Mouse (Mus musculus): Measurements from ENCODE around the gene Shox2.

The Shox2 gene

DNA sequence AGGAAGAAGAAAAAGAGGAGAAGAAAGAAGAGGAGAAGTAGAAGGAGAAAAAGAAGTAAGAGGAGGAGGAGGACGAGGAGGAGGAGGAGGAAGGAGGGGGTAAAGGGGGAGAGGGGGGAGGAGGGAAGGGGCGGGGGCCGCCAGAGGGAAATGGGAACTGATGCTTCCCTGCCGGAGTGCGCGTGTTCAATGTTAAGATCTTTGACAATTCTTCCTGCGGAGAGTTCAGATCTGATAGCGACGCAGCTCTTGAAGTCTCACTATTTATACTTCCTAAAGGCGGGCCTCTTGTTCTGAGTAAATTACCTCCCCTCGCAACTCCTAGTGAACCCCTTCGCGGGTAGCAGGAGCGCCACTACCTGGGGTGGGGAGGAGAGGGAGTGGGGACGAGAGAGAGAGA, at the start of gene Shox2:
TSS of gene Shox2 (minus strand) at position 66 of the 400 bp plus-strand sequence.
- no peak for DNase-seq (ENCODE audit: low spot score in 2 of 2)

DNA sequence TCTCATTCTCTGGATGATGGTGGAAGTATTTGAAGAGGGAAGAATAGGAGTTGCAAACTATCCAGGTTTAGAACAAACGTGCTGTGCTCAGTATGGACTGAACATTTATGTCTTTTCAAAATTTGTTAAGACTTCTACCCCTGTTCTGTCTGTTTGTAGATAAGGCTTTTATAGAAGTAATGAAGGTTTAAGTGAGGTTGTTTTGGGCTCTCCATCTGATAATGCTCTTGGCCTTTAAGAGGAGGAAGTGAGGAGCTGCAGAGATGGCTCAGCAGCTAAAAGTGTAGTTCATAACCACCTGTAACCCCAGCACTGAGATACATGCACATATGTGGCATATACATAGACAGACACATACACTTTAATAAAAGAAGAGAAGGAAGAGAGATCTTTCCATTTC, 15.2 kb upstream of the Shox2 start:
- no peak for DNase-seq (ENCODE audit: low spot score in 2 of 2)

DNA sequence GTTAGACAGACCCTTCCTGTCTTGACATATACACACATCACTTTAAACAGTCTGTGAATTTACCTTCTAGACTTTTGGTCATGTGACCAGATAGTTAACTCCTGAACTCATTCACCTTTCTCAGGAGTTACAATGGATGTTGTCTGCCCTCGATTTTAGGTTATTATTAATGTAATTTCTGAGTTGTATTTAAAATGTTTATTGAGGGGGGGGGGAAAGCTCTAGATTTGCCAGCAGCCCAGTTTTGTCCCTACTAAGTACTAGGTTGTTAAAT, 4.7 kb upstream of the Shox2 start:
- no peak for DNase-seq (ENCODE audit: low spot score in 2 of 2)

DNA sequence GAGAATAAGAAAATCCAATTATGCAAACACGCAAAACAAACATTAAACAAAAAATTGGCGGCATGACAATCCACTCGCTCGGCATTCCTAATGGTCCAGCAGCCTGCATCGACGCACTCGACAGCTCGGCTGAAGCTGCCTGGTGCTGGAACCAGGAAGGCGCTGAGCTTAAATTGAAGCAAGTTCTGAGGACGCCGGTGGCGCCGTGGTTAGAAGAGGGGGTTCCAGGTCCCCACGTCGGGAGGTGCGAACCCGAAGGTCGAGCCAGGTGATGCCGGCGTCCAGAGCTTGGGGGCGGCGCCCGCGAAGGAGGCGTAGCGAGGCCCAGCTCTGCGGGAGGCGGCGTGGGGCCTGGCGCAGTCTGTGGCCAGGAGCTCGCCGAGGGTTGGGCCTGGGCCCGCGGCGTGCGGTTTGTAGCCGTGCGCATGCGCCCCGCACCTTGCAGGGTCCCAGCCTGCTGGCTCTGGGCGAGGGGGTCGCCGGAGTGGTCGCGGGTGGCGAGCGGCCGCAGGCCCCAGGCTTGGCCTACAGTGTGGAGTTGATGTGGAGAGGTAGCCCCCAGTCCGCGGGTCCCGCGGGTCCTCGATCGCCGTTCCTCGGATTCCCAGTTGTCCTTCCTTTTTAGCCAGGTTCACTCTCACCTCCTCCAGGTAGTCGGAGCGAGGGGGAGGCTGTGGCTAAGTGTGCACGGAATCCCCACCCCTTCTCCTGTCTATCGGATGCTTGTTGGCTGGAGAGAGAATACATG, 4.1 kb upstream of the Shox2 start:
- peak; percentile 67 to 84 for DNase-seq (ENCODE audit: low spot score in 2 of 2)

DNA sequence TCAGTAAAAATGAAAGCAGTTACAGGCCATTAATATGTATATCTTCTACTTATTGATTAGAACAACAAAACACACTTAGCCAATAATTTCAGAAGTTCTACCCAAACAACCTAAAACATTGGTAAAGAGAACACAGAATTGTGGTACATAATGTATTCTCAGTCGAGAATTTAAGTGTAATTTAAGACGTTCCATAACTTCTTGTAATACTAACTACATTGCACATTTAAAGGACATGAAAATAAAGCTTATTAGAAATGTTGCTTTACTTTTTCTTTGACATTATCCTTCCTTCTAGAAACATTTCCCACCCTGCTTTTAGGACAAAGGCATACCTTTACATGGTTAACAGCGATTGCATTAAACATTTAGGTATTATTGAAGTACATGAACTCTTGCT, 1.9 kb upstream of the Shox2 start:
- DNase-seq (ENCODE audit: low spot score in 2 of 2), result no peak

DNA sequence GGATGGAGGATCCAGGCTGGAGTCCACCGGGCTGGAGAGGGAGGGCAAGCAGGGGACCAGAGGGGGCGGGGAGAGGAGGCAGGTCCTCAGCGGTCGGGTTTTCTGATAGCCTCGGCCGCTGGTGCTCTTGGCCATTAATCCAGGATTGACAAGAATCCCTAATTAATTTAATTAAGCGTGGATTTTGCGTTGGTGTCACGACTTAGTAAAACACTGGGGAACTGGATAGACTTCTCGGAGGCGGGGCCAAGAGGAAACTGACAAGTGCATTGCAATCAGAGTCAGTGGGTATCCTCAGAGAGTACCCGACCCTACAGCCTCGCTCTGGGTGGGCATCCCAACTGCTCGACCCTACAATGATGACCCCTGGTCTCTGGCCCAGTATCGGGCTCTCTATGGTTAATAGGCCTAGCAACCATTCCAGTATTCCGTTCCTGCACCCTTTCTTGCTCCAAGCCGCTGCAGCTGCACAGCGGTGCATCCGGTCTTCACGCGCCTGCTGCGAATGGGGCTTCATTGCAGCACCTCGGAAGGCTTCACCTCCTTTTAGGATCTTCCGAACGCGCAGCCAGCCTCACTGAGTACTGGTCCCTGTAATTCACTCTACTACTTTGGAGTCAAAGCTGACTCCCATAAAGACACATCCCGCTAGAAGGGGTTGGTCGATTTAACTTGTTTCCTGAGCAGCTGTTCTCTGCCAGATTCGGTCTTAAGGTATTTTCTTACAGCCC, 775 bp upstream of the Shox2 start:
- DNase-seq (ENCODE audit: low spot score in 2 of 2), result peak in 1 of 2 experiments; percentile 38

DNA sequence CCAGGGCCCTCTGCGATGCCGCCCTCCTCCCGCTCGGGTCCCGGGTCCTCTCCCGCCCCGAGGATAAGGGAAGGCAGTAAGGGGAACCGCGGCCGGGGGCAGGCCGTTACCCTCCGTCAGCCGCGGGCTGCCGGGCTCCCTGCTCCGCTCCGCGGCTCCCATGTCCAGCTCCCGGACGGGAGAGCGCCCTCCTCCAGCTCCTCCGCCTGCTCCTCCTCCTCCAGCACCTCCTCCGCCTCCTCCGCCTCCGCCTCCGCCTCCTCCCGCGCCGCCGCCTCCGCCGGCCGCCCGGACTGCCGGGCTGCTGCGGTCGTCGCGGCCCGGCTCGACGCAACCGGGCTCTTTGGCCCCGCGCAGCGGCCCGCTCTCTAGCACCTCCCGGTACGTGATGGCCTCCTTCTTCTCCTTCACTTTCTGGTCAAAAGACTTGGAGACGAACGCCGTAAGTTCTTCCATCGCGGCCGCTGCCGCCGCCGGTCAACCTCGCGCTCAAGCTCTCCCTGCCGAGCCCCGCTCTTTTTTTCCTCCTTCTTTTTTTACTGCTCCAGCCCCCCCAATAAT, 390 bp downstream of the Shox2 start, which contains the start of gene Rsrc1:
TSS of gene Rsrc1 (plus strand) at position 290 of the 561 bp plus-strand sequence.
- DNase-seq (ENCODE audit: low spot score in 2 of 2), result peak; percentile 33 to 54

DNA sequence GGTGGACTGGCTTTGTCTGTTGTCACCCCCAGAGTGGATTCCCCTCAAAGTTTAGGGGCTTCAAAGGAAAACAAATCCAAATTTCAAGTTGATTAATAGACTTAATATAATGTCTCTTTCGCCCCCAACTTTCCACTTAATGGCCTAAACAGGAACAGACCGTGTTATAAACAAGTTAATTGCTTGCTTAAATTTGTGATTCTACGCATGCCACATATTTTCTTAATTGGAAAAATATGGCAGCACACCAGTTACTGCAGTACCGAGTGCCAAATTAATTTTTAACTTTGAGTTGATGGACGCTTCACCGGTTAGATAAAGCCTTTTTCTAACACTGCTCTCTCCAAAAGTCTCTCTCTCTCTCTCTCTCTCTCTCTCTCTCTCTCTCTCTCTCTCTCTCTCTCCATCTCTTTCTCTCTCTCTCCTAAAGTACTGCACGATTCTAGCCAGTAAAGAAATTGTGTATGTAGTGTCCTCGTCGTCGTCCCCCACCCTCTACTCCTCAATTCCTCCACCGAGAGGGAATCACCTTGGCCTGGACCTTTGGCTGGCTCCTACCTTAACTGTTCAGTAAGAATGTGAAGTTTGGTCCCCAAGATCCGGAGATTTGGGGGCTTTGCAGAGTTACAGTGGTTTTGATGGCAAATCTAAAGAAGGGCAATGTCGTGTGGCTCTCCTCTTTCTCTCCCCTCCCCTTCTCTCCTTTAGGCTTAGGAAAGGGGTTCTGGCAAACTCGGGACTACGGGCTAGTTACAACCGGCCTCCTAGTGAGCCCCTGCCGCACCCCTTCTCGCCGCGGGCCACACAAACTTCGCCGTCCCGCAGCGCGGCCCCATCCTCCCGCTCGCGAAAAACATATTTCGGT, 1.2 kb downstream of the Shox2 start:
- DNase-seq (ENCODE audit: low spot score in 2 of 2), result no peak

DNA sequence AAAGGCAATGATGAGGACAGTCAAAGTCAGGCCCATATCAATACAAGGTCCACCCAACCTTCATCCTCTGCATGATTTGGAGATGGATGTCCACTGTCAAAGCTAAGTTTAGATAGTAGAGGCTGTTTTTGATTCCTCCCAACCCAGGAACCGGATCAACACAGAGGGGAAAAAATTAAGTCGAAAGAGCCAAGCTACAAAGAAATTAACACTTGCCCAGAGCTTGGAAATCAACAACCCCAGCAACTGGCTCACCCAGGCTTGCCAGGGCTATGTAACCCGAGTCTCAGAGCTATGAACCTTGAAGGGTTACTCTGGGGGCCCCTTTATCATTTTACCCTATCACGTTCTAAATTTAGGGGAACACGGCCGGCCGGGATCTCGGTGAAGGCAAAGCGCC, 2.1 kb downstream of the Shox2 start:
- no peak for DNase-seq (ENCODE audit: low spot score in 2 of 2)

DNA sequence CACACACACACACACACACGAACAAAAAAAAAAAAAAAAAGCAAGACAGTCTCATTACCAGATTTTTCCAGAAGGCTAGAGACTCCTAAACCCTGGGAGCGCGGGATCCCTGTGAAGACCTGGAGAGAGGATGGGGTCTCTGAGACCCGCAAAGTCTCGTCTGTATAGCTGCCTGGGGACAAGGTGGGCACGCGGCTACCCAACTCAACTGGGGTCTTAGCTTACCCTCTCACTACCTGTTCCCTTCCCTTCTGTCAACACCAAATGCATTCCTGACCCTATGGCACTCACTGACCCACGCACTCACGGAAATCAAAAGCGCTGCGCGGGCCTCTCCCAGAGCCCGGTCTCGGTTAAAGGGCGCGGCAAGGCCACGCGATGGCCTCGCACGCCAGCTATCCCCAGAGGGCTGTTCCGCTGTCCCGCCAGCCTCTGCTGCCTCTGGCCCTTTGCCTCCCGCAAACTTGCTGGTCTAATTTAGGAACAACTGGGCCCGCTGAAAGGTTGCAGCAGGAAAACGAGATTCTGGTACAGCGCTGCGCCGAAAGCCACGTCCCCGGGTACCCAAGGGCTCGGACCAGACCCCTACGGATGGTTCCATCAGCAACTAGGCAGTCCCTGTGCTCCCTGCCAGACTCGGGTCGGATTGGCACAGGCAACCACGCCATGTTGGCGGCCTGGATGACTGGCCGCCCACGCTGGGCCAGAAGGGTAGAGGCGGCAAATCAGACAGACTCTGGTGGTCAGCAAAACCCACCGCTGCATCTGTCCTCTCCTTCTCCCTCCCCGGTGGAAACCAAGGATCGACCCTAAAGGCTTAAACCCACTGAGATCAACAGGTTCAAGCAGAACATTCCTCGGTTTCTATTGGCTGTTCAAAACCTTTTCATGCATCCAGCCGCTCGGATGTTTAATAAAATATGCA, 2.9 kb downstream of the Shox2 start:
- DNase-seq (ENCODE audit: low spot score in 2 of 2), result peak in 1 of 2 experiments; percentile 13

DNA sequence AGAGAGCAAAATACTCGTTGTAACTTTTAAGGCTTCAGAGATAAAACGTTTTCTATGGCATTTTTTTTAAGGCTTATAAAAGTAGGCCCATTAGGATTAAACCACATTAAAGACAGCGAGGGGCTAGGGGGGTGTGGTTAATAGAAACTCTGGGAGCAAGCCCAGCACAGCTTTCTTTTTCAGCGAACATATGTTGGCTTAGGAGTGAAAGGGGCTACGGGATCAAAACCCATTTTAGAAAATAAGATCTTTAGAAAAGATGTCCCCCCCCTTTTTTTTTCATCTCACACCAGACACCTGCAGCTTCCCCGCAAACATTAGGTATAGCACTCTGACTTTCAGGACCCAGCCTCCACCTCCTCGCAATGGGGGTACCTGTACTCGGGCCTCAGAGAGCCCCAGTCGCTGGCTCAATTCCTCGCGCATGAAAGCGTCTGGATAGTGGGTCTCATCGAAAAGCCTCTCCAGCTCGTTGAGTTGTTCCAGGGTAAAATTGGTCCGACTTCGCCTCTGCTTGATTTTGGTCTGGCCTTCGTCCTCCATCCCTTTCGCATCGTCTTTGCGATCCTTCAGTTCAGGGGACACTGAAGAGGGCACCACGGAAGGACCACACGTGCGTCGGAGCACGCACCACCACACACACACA, 3.6 kb downstream of the Shox2 start:
- DNase-seq (ENCODE audit: low spot score in 2 of 2), result peak in 1 of 2 experiments; percentile 3

DNA sequence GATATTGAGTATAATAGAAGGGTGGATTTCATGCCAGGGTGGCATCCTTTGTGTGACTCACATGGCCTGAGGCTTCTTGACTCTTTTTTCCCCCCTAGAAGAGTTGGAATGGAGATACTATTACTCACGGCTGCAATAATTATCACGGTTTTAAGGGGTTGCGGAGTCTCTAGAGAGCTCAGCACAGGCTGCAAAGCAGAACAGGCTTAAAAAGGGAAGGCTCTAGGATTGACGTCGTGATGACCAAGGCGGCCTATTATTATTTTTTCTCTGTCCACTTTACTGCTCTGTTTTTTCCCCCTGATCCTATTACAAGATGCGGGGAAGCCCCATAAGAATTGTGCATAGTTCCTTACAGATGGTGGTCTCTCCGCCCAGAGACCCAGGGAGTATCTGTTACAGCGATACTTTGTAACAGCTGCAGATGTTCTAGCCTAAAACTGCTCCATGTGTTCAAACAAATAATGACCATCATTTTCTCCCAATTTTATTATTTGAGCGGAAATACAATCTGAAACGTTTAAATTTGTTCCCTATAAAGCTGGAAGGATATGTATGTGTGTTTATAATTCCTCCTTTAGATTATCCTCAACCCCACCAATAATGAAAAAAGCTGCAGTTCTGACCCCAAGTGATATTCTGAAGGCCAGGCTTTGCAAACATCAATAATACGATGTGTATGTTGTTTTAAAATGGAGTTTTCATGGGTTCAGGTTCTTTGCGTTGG, 4.5 kb downstream of the Shox2 start:
- DNase-seq (ENCODE audit: low spot score in 2 of 2), result no peak

DNA sequence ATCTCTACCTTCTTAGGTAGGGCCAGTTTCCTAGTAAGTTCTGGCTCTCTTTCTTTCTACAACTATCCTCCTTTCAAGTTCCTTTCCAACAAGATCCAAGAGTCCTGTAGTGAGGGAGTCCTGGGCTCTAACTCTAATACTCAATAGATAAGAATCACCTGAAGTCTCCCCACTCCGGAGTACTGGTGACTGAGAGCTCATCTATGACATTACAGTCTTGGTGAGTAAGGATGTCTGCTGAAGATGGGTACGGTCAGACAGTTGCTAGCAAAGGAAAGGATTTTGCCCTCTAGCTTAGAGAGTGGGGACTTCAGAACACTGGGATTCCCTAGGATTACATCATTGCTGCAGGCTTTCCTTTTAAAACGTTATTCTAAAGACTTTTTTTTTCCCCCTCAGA, 7.1 kb downstream of the Shox2 start:
- no peak for DNase-seq (ENCODE audit: low spot score in 2 of 2)

DNA sequence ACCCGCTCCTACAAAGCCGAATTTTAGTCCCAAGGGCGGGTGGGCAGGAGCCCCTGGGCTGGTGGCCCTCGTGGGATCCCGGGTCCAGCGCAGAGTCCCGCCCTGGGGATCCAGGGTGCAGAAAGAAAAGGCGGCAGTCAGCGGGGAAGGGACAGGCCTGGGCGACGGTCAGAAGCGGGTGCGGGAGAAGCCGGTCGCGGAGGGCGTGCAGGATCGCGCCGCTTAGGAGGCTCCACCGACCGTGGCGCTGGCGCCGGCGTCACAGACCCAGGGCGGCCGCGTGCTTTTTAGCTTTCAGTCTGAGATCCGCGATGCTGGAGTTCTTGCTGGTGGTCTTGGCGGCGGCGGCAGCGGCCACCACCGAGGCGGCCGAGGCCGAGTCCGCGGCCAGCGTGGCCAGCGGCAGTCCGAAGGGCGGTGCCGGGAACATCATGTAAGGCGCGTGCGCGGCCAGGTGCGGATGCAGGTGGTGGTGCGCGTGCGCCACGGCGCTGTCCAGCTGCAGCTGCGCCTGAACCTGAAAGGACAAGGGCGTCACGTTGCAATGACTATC, 8.1 kb downstream of the Shox2 start:
- DNase-seq (ENCODE audit: low spot score in 2 of 2), result peak; percentile 40 to 68

DNA sequence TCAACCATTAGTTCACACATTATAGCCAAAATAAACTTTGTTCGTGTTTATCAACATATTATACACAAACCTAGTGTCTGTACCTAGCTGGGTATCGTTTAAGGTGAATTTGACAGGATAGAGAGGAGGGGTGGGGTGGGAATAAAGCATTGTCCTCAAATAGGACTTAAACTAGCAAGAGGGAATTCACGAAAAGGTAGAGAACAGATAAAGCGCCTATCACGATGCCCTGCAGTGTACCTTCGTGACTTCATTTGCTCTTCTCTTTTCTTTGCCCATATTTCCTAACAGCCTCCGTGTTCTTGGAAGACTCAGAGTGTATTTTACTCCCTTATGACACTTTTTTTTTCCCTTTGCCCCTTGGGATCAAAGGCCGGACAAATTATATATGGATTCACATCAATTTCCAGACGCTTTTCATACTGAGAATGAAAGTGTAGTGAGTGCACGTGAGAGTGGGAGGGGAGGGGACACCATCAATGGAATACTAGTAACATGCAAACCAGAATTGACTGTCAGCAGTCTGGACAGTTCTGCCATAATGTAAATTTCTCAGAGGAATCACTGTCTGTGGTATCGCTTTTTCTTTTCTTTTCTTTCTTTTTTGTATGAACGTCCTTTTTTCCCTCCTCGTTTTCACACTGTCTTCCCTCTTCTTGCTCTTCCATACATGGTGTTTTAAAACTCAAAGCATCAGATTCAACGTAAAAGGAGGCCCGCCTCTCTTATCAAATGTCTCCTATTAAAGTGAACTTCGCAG, 9.2 kb downstream of the Shox2 start:
- no peak for DNase-seq (ENCODE audit: low spot score in 2 of 2)

DNA sequence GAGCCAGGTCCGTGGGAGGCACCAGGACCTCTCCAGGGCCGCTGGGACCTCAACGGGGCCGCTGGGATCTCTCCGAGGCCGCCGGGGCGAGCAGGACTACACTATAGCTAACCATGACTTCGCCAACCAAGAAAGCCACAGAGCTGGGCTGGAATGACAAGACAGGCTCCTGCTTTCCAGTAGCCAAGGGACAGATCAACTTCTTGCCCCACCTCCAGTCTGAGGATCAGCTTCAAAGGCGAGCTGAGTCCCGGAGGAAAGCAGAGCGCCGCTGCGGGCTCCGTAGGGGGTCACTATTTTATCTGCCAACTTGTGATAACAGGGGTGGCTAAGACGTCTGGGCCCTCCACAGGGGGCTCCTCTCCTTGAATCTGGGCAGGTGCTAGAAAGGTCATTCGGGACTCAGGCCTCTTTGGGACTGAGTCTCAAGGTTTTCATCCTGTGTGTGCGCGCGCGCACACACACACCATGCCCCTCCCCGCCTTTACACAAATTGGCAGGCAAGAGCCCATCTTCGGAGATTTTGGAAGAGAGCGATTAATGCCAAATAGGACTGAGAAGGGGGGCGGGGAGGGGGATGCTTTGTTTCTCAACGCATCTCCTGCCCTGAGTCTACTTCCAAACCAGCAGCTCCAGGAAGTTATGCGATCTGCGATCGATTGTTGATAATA, 10.8 kb downstream of the Shox2 start:
- DNase-seq (ENCODE audit: low spot score in 2 of 2), result no peak

DNA sequence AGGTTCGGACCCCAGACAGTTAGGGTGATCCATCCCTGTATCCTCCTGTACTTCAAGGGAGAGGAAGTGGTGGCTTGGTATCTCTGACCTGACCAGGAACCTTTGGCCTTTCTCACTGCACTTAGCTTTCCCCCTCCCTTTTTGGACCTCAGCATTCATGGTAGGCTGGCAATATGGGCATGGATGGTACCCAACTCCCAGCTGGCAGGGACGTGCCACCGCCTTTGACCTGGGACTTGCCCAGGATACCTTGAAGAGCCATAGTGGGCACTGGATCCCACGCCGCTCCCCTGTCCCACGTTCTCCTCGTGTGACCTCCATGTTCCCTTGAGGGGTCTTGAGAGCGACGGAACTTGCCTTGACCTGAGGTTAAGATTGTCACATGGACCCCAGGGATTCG, 11.3 kb downstream of the Shox2 start:
- no peak for DNase-seq (ENCODE audit: low spot score in 2 of 2)

DNA sequence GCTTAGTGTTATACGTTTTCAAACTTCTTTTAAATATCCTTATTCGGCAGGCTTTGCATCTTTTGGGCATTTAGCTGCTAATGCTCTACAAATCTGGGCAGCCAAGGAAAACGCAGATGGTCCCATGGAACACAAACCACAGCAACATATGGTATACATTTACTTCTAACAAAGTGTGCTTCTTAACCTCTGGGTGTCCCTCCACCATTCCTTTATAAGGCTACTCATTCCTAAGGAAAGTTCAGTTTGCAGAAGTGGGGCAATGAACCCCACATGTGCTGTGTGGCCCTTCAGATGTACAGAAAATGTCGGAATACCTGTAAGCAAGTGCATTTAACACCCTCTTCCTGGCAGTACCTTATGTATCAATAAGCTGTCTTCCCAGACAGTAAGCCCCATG, 14.1 kb downstream of the Shox2 start:
- no peak for DNase-seq (ENCODE audit: low spot score in 2 of 2)

Measured in urinary bladder, adult 18-20 months (tissue).